Mouse (Mus musculus): ENCODE measurements at regions not wholly inside any gene's neighbourhood (a gene's known extent, or its start where the extent isn't known, plus 50 kb on each side); places are given as distances from the start of the nearest gene placed in this dataset.

- ATAC-seq (replicated peaks in 1 of 2; ENCODE audit: insufficient read depth in 1 of 2, low FRiP score in 2 of 2, low TSS enrichment in 1 of 2, low read depth in 1 of 2, poor library complexity in 2 of 2, severe bottlenecking in 2 of 2): no peak
Measured at GRCm38 (mm10) chr13:44346636-44347035, 382.6 kb upstream of the Jarid2 start.

- no peak for ATAC-seq (replicated peaks in 1 of 2; ENCODE audit: insufficient read depth in 1 of 2, low FRiP score in 2 of 2, low TSS enrichment in 1 of 2, low read depth in 1 of 2, poor library complexity in 2 of 2, severe bottlenecking in 2 of 2)
Measured at GRCm38 (mm10) chr13:44347662-44348061, 381.6 kb upstream of the Jarid2 start.

- ATAC-seq (replicated peaks in 1 of 2; ENCODE audit: insufficient read depth in 1 of 2, low FRiP score in 2 of 2, low TSS enrichment in 1 of 2, low read depth in 1 of 2, poor library complexity in 2 of 2, severe bottlenecking in 2 of 2): peak; percentile 58 to 65
Measured at GRCm38 (mm10) chr13:44353899-44354298, 375.4 kb upstream of the Jarid2 start.

- ATAC-seq (replicated peaks in 1 of 2; ENCODE audit: insufficient read depth in 1 of 2, low FRiP score in 2 of 2, low TSS enrichment in 1 of 2, low read depth in 1 of 2, poor library complexity in 2 of 2, severe bottlenecking in 2 of 2): no peak
Measured at GRCm38 (mm10) chr13:44355771-44356221, 373.5 kb upstream of the Jarid2 start.

- no peak for ATAC-seq (replicated peaks in 1 of 2; ENCODE audit: insufficient read depth in 1 of 2, low FRiP score in 2 of 2, low TSS enrichment in 1 of 2, low read depth in 1 of 2, poor library complexity in 2 of 2, severe bottlenecking in 2 of 2)
Measured at GRCm38 (mm10) chr13:44356981-44357380, 372.3 kb upstream of the Jarid2 start.

- no peak for ATAC-seq (replicated peaks in 1 of 2; ENCODE audit: insufficient read depth in 1 of 2, low FRiP score in 2 of 2, low TSS enrichment in 1 of 2, low read depth in 1 of 2, poor library complexity in 2 of 2, severe bottlenecking in 2 of 2)
Measured at GRCm38 (mm10) chr13:44359344-44359743, 369.9 kb upstream of the Jarid2 start.

- ATAC-seq (replicated peaks in 1 of 2; ENCODE audit: insufficient read depth in 1 of 2, low FRiP score in 2 of 2, low TSS enrichment in 1 of 2, low read depth in 1 of 2, poor library complexity in 2 of 2, severe bottlenecking in 2 of 2): no peak
Measured at GRCm38 (mm10) chr13:44360016-44360415, 369.3 kb upstream of the Jarid2 start.

- ATAC-seq (replicated peaks in 1 of 2; ENCODE audit: insufficient read depth in 1 of 2, low FRiP score in 2 of 2, low TSS enrichment in 1 of 2, low read depth in 1 of 2, poor library complexity in 2 of 2, severe bottlenecking in 2 of 2): no peak
Measured at GRCm38 (mm10) chr13:44360725-44361290, 368.5 kb upstream of the Jarid2 start.

- ATAC-seq (replicated peaks in 1 of 2; ENCODE audit: insufficient read depth in 1 of 2, low FRiP score in 2 of 2, low TSS enrichment in 1 of 2, low read depth in 1 of 2, poor library complexity in 2 of 2, severe bottlenecking in 2 of 2): no peak
Measured at GRCm38 (mm10) chr13:44362293-44363005, 366.8 kb upstream of the Jarid2 start.

GRCm38 (mm10) chr13:44363016-44363415 lies 366.3 kb upstream of the Jarid2 start:
- no peak for ATAC-seq (replicated peaks in 1 of 2; ENCODE audit: insufficient read depth in 1 of 2, low FRiP score in 2 of 2, low TSS enrichment in 1 of 2, low read depth in 1 of 2, poor library complexity in 2 of 2, severe bottlenecking in 2 of 2)

GRCm38 (mm10) chr13:44369301-44369700 lies 360.0 kb upstream of the Jarid2 start:
- ATAC-seq (replicated peaks in 1 of 2; ENCODE audit: insufficient read depth in 1 of 2, low FRiP score in 2 of 2, low TSS enrichment in 1 of 2, low read depth in 1 of 2, poor library complexity in 2 of 2, severe bottlenecking in 2 of 2): no peak

- ATAC-seq (replicated peaks in 1 of 2; ENCODE audit: insufficient read depth in 1 of 2, low FRiP score in 2 of 2, low TSS enrichment in 1 of 2, low read depth in 1 of 2, poor library complexity in 2 of 2, severe bottlenecking in 2 of 2): peak; percentile 69 to 83
Measured at GRCm38 (mm10) chr13:44372361-44372877, 356.9 kb upstream of the Jarid2 start.

- no peak for ATAC-seq (replicated peaks in 1 of 2; ENCODE audit: insufficient read depth in 1 of 2, low FRiP score in 2 of 2, low TSS enrichment in 1 of 2, low read depth in 1 of 2, poor library complexity in 2 of 2, severe bottlenecking in 2 of 2)
Measured at GRCm38 (mm10) chr13:44375476-44376159, 353.7 kb upstream of the Jarid2 start.

- no peak for ATAC-seq (replicated peaks in 1 of 2; ENCODE audit: insufficient read depth in 1 of 2, low FRiP score in 2 of 2, low TSS enrichment in 1 of 2, low read depth in 1 of 2, poor library complexity in 2 of 2, severe bottlenecking in 2 of 2)
Measured at GRCm38 (mm10) chr13:44376160-44376488, 353.1 kb upstream of the Jarid2 start.

GRCm38 (mm10) chr13:44381721-44382450 lies 347.4 kb upstream of the Jarid2 start:
- ATAC-seq (replicated peaks in 1 of 2; ENCODE audit: insufficient read depth in 1 of 2, low FRiP score in 2 of 2, low TSS enrichment in 1 of 2, low read depth in 1 of 2, poor library complexity in 2 of 2, severe bottlenecking in 2 of 2): no peak

- no peak for ATAC-seq (replicated peaks in 1 of 2; ENCODE audit: insufficient read depth in 1 of 2, low FRiP score in 2 of 2, low TSS enrichment in 1 of 2, low read depth in 1 of 2, poor library complexity in 2 of 2, severe bottlenecking in 2 of 2)
Measured at GRCm38 (mm10) chr13:44383322-44383721, 346.0 kb upstream of the Jarid2 start.

- ATAC-seq (replicated peaks in 1 of 2; ENCODE audit: insufficient read depth in 1 of 2, low FRiP score in 2 of 2, low TSS enrichment in 1 of 2, low read depth in 1 of 2, poor library complexity in 2 of 2, severe bottlenecking in 2 of 2): no peak
Measured at GRCm38 (mm10) chr13:44386767-44387166, 342.5 kb upstream of the Jarid2 start.

GRCm38 (mm10) chr13:44389696-44390095 lies 339.6 kb upstream of the Jarid2 start:
- no peak for ATAC-seq (replicated peaks in 1 of 2; ENCODE audit: insufficient read depth in 1 of 2, low FRiP score in 2 of 2, low TSS enrichment in 1 of 2, low read depth in 1 of 2, poor library complexity in 2 of 2, severe bottlenecking in 2 of 2)

Data from hematopoietic stem cell, adult 5-6 weeks (primary cell).